Mouse (Mus musculus) adipose tissue, adult 10 weeks (tissue): ENCODE data around the gene Polh. TPM values are rescaled to one million over a fixed set of nuclear protein-coding genes. Genes with fewer than 3 reads are reported as not detected.

Experiments
- polyA plus RNA-seq: library from polyadenylated mRNA; stranded (reverse); fragments of 350-450 nt; fragmentation: Illumina TruSeq; extraction: RNeasy Lipid Tissue Mini Kit (QIAGEN cat#74804); gene quantifications from one replicate; pipeline ENCODE4 v1.2.3, GENCODE M21; 2014; ENCODE audit warnings: low read depth, low replicate concordance

Polh gene
- 7.0 TPM for polyA plus RNA-seq

DNA sequence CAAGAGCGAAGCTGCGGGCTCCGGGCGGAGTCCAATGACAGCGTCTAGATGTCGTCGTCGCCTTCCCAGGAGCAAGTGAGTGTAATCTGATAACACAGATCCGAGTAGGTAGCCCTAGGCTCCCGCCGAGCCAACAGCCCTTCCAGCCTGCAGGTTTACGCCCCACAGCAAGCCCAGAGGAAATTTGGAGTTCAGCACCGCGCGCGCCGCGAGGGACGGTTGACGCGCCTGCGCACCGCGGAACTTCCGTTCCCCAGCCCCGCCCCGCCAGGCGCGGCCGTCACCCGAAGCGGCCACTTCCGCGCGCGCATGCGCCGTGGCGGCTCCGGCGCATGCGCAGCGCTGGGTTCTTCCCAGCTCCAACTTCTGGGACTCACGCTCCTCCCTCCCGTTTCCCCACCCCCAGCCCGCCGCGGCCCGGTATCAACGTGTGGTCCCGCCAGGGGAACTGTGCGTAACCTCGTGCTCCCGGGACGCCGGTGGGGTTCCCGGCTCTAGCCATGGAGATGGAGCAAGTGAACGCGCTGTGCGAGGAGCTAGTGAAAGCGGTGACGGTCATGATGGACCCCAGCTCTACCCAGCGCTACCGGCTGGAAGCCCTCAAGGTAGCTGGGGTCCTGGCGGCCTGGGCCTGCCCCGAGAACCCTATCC is at the start of gene Polh, which contains the start of gene Xpo5:
Gene Polh (minus strand): TSS at position 225 of the 651 bp plus-strand sequence.
Gene Xpo5 (plus strand): TSS at position 362 of the 651 bp plus-strand sequence.

DNA sequence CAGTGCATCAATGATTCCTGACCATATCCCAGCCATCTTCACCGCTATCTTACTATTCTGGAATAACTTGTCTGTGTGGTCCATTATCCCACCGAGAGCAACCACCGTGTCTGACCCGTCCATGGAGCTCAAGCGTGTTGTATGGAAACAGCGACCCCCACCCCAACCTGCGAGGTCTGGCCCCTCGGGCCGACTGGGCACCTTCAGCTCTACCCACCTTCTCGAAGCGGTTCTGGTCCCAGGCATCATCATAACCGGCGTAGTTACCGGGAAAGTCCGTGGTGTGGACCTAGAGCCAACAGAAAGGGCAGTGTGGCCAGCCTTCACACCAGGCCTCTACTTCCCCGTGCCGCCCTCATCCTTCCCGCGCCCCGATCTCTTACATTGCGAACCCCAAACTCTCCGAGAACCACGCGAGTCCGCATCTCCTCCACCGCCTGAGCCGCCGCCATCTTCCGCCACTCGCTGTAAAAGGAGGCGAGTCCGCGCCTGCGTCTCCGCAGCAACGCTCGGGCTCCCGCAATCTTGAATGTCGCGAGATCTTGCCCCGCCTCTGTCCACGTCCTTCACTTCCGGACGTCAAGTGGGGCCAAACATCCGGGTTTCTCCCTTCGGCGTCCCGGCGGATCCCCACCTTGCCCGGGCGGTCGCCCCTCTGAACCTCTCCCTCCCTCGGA is 45.2 kb upstream of the Polh start, which contains the start of the genes Polr1c and Yipf3:
Gene Polr1c (minus strand): TSS at position 543 of the 677 bp plus-strand sequence.
Gene Yipf3 (plus strand): TSS at position 569 of the 677 bp plus-strand sequence.

DNA sequence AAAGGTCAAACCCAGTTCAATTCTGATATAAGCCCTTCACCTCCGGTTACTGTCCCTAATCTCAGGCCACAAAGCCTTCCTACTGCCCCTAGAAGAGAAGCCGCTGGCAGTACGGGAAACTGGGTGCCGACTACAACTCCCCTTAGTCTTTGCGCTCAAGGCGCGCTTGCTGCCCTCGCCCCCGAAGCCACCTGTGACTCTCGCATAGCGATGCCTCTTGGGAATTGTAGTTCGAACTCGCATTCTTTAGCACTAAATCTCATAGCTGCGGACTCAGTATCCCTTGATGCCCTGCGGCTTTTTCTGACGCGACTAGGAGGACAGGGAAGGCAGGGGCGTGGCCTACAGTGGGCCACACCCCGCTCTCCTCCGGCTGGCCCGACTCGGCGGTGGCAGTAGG is 41.8 kb downstream of the Polh start, which contains the start of gene Gtpbp2:
Gene Gtpbp2 (plus strand): TSS at position 347 of the 400 bp plus-strand sequence.

DNA sequence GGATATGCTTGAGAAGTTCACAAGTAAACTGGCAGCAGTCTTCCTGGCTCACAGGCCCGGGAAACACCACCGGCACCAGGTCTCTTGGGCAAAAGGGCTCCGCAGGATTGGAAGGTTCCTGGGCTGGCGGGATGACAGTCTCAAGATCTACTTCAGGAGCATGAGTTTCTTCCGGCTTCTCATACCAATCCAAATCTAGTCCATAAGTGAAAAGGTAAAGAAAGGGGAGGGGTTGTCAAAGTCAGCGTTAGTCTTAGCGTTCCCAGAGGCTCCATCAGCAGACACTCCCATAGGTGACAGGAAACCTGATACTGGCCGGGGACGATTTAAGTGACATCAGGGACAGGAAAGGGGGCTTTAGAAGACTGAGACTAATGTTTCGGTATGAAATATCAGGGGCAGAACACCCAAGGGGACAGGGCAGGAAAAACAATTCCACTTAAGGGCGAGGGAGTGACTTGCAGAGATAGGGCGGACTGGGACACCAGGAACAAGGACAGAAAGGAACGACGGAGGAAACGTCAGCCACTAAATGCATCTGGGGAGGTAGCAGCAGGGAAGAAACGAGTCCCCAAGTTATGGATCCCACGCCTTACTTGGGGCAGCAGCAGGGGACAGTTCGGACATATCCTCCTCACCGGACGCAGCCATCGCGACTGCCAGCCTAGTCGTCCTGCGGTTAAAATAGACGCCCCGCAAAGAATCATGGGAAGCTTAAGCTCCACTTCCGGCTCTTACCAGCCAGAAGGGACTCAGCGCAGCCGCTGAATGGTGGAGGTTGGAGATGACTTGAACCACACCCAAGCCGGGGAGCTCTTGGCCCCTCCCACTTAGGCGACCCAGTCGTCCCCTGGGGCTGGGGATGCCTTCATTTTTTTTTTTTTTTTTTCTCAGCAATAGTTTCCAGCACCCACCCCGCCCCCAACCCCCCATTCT is 49.3 kb downstream of the Polh start, which contains the start of gene Mad2l1bp:
Gene Mad2l1bp (minus strand): TSS at position 707 of the 936 bp plus-strand sequence.

DNA sequence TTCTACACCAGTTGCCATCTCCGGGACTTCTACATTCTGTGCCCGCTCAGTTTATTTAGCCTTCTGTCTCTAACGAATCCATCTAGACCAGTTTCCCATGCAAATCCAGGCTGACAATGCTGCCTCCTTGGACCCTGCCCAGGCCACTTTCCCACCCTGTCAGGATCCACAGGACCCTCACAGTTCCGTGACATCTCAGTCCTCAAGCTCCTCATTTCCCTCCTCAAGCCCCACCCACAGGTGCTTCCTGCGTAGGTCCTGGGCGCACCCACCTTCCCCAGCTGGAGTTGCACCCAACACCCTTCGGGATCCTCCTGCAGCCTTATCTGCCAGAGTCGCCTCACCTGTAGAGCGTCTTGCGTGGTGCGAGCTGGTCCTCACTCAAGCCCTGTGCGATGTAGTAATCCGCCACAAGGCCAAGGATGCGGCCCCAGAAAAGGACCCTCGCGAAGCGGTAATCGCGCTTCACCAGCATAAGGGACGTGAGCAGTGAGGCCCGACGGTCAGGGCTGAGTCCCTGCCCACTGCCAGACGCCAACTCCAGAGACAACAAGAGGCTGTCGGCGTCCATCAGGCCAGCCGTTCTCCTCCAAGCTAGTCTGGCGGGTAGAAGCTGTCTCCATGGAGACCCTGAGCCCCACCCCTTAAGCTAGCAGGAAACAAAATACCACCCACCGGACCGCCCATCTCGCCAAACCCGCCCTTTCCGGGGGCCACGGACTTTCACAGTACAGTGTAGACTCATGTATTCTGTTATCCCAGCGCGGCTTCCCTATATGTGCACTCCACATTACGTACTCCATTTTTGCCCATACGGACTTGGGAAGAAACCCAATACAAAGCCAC is 58.6 kb downstream of the Polh start, which contains the start of gene Rsph9:
Gene Rsph9 (minus strand): TSS at position 639 of the 846 bp plus-strand sequence.

Other genes starting within 250 kb of the Polh start
- gene Vegfa, start 170.3 kb downstream of the Polh start, polyA plus RNA-seq: 205 TPM
- gene Mrps18a, start 91.7 kb downstream of the Polh start, polyA plus RNA-seq: 58.4 TPM
- 9.6 TPM for gene Rsph9, start 58.4 kb downstream of the Polh start, polyA plus RNA-seq
- 16.1 TPM for gene Mad2l1bp, start 49.1 kb downstream of the Polh start, polyA plus RNA-seq
- 84.3 TPM for gene Gtpbp2, start 41.6 kb downstream of the Polh start, polyA plus RNA-seq
- gene Xpo5, start 137 bp upstream of the Polh start, polyA plus RNA-seq: 38.0 TPM
- gene Polr1c, start 45.4 kb upstream of the Polh start, polyA plus RNA-seq: 43.5 TPM
- gene Yipf3, start 45.4 kb upstream of the Polh start, polyA plus RNA-seq: 74.0 TPM
- 2.0 TPM for gene Lrrc73, start 50.9 kb upstream of the Polh start, polyA plus RNA-seq
- 23.2 TPM for gene Tjap1, start 80.4 kb upstream of the Polh start, polyA plus RNA-seq
- 2.8 TPM for gene Dlk2, start 94.8 kb upstream of the Polh start, polyA plus RNA-seq
- gene Abcc10, start 125.7 kb upstream of the Polh start, polyA plus RNA-seq: 6.6 TPM
- 18.1 TPM for gene Zfp318, start 181.1 kb upstream of the Polh start, polyA plus RNA-seq
- gene Crip3, start 226.3 kb upstream of the Polh start, polyA plus RNA-seq: 1.2 TPM
- not detected for gene Slc22a7, start 235.8 kb upstream of the Polh start, polyA plus RNA-seq